Mouse (Mus musculus): ENCODE measurements around the gene AU040320.

Gene AU040320

GRCm38 (mm10) chr4:126781871-126782270, 28.5 kb downstream of the AU040320 start:
- in situ Hi-C loops (cut with MboI; ENCODE audit: low sequenced_read_pairs), result no loop called here

DNA sequence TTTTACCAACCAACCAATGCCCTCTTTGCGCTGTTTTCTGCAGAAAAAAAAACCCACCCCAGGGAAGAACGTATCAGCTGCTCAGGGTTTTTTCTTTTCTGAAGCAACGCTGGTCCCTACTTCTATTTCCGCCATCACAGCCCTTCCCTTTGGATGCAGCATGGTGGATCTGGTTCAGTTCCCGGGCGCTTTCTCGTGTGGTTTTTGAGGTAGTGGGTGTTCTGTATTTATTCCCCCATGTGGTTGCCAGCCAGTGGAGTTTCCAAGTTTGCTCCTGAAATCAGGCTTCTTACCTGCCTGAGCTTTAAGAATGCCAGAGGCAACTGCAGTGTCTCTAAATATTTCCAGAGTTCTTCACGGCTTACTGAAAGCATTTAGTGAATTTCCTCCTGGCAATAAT, 29.2 kb downstream of the AU040320 start:
- in situ Hi-C loops (cut with MboI; ENCODE audit: low sequenced_read_pairs), result no loop called here

GRCm38 (mm10) chr4:126782996-126783395, 29.7 kb downstream of the AU040320 start:
- in situ Hi-C loops (cut with MboI; ENCODE audit: low sequenced_read_pairs), result no loop called here

DNA sequence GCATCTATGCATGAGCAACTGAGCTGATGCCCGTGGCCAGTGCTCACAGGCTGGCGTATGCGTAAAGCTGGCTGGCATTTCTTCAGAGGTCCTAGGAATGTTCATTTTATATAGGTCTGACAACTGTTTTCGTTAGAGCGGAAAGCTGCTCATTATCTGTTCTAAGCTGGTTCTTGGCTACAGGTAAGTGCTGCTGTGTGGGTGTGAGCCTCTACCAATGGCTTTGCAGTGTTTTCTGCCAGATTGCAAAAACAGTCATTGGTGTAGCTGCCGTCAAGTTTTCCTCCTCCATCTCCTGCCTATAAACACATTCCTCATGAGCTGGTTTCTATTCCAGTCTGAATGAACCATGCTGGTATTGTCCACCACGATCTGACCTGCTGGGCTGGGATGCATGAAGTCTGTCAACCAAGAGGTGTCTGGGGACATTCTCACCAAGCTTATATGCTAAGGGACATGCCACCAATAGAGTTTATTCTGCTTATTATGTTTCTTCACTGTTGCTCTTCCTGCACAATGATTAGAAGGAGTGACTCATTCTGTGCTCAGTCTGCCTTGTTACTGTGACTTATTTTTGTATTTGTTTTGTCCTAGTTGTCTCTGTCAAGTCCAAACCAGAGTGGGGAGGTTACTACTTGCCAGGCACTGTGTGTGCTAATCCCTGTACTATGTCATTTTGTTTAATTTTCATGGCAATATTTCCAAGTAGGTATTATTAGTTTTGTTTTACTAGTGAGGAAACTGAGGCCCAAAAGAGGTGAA, 39.2 kb downstream of the AU040320 start:
- in situ Hi-C loops (cut with MboI; ENCODE audit: low sequenced_read_pairs), result no loop called here

- in situ Hi-C loops (cut with MboI; ENCODE audit: low sequenced_read_pairs), result no loop called here
These were observed 48.8 kb downstream of the AU040320 start for GRCm38 (mm10) chr4:126802174-126802573.

- in situ Hi-C loops (cut with MboI; ENCODE audit: low sequenced_read_pairs), result no loop called here
These were observed 50.0 kb downstream of the AU040320 start for GRCm38 (mm10) chr4:126803268-126803873.

DNA sequence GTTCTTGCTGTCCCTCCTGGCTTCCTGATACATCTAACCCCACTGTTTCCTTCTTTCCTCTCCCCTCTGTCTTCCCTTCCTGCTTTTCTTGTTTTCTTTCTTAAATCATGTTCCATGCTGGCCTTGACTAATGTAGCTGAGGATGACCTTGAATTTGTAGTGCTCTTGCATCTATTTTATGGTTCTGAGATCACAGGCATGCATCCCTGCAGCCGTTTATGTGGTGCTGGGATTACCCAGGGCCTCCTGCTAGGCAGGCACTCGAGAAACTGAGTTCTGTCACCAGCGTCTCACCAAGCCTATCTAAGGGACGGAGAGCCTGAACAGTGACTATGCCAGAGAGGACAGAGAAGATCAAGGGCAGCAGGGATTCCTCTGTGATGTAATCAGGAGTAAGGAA, 52.4 kb downstream of the AU040320 start:
- in situ Hi-C loops (cut with MboI; ENCODE audit: low sequenced_read_pairs), result no loop called here

- in situ Hi-C loops (cut with MboI; ENCODE audit: low sequenced_read_pairs), result no loop called here
These were observed 53.5 kb downstream of the AU040320 start for GRCm38 (mm10) chr4:126806692-126807427.

DNA sequence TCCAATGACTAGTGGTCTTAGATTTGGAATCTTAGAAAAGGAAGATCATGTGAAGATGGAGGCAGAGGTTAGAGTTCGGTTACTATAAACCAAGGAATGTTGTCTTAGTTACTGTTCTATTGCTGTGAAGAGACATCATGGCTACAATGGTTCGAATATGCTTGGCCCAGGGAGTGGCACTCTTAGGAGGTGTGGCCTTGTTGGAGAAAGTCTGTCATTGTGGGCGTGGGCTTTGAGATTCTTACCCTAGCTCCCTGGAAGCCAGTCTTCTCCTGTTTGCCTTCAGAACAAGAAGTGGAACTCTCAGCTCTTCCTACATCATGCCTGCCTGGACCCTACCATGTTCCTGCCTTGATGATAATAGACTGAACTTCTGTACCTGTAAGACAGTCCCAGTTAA, 57.2 kb downstream of the AU040320 start:
- in situ Hi-C loops (cut with MboI; ENCODE audit: low sequenced_read_pairs), result no loop called here

- in situ Hi-C loops (cut with MboI; ENCODE audit: low sequenced_read_pairs), result no loop called here
These were observed 59.9 kb downstream of the AU040320 start for GRCm38 (mm10) chr4:126813212-126813611.

GRCm38 (mm10) chr4:126814854-126815253, 61.5 kb downstream of the AU040320 start:
- in situ Hi-C loops (cut with MboI; ENCODE audit: low sequenced_read_pairs), result no loop called here

DNA sequence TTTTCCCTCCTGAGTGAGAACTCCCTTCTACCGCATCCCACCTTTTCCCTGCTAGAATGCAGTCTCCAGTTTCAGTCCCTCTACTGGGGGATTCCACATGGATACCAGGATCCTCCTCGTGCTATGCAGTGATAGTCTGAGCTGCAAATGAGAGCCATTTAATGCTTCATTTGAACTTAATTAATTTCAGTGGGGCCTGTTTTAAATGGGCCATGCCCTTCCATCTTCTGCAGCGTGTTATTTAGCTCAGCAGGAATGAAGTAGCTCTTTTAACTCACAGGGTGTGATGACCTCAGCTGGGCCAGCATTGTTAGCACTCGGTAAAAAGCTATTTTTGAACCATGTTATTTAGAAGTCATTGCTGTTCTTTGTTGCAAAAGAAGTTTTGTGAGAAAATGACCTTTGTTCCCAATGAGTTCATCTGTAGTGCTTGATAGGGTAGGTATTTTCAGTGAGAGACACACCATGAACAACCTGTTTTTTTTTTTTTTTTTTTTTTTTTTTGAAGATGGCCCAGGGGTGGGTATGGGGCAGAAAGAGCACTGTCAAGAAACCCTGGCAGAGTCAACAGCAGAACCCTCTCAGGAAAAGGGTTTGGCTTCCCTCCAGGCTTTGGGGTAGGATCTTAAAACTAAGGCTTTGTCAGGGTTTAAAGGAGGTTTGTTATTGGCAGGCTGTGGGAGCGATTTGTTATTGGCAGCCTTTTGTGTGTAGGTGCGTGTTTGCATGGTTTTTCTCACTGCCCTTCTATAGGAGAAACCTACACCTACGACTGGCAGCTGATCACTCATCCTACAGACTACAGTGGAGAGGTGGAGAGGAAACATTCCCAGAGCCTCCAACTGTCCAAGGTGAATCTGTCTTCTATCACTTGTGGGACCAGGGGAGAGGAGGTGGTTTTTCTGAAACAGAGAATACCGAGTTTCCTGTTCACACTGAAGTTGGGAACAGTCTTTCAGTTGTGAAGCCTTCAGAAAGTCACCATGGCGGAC, 69.8 kb downstream of the AU040320 start:
- in situ Hi-C loops (cut with MboI; ENCODE audit: low sequenced_read_pairs), result no loop called here

DNA sequence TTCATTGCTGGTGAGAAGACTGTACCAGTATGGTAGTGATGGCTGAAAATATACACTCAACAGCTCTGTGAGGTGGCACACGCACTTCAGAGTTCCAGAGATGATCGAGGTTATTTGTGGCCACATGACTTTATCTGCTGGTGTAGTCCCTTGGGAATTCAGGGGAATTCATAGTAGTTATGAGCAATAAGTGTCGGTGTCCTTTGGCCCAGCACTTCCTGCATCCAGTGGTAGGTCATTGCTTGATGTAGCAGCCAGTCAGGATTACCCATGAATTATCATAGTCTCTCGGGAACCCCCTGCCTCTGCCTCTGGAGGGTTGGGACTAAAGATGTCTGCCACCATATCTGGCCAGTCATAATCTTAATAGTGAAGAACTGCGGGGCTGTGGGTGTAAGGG, 70.6 kb downstream of the AU040320 start:
- in situ Hi-C loops (cut with MboI; ENCODE audit: low sequenced_read_pairs), result no loop called here

GRCm38 (mm10) chr4:126831122-126831521, 77.8 kb downstream of the AU040320 start:
- in situ Hi-C loops (cut with MboI; ENCODE audit: low sequenced_read_pairs), result loop anchor here (25.0 kb wide), 1 partner anchor 219 kb away; the partner anchor contains the start of gene 5730409E04Rik

DNA sequence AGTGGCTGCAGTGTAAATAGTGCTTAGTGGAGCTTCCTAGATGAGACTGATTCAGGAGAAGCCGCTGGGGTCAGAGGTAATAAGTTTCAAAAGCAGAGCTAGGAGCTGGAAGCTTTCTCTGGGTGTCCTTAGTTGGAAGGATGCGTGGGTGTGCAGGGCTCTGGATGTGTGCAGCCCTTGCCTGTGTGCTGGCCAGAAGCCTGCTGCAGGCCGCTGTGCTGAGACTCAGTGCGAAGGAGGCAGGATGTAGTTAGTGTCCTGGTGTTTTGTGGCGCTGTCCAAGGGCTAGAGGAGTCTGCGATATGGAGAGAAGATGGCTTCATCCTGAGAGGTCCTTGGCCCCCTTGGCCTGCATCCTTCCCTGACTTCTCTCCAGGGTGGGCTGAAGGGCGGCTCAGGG, 85.5 kb downstream of the AU040320 start:
- in situ Hi-C loops (cut with MboI; ENCODE audit: low sequenced_read_pairs), result loop anchor here (25.0 kb wide), 1 partner anchor 226 kb away; the partner anchor contains the start of gene 5730409E04Rik

GRCm38 (mm10) chr4:126839873-126840272, 86.5 kb downstream of the AU040320 start:
- in situ Hi-C loops (cut with MboI; ENCODE audit: low sequenced_read_pairs), result loop anchor here (25.0 kb wide), 1 partner anchor 228 kb away; the partner anchor contains the start of gene 5730409E04Rik

- in situ Hi-C loops (cut with MboI; ENCODE audit: low sequenced_read_pairs), result loop anchor here (25.0 kb wide), 1 partner anchor 229 kb away; the partner anchor contains the start of gene 5730409E04Rik
These were observed 87.7 kb downstream of the AU040320 start for GRCm38 (mm10) chr4:126840996-126841560.

DNA sequence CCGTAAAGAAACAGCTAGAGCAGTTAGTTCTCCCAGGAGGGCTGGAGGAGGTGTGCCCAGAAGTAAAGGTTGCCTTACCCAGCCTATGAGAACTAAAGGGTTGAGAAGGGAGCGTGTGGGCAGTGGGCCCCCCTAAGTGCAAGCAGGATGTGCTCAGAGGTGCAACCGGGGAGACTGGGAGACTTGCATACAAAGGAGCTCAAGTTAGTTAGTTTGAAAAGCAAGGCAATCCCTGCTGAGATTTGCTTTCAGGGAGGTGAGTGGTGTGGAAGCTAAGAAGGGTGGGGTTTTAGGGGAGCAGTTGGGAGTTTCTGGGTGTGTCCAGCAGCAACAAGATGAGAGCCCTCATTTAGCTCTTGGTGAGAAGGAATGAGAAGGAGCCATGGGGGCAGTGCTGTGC, 89.6 kb downstream of the AU040320 start:
- in situ Hi-C loops (cut with MboI; ENCODE audit: low sequenced_read_pairs), result loop anchor here (25.0 kb wide), 1 partner anchor 231 kb away; the partner anchor contains the start of gene 5730409E04Rik

GRCm38 (mm10) chr4:126845664-126846063, 92.3 kb downstream of the AU040320 start:
- in situ Hi-C loops (cut with MboI; ENCODE audit: low sequenced_read_pairs), result loop anchor here (25.0 kb wide), 1 partner anchor 233 kb away; the partner anchor contains the start of gene 5730409E04Rik

DNA sequence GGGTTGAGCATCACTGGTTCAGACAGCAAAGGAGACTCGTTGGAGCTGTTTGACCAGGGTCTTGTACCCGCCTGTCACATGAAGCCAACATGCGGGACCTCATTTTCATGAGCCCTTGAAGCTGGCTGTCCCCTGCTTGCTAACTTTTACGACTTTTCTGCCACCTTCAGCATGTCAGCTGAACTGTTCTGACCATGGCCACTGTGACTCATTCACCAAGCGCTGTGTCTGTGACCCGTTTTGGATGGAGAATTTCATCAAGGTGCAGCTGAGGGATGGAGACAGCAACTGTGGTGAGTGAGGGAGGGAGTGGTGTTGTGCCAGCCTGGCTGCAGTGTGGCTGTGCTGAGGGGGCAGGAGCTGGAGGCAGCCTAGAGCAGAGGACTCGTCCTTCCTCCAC, 93.6 kb downstream of the AU040320 start:
- in situ Hi-C loops (cut with MboI; ENCODE audit: low sequenced_read_pairs), result loop anchor here (25.0 kb wide), 1 partner anchor 235 kb away; the partner anchor contains the start of gene 5730409E04Rik
